Mouse (Mus musculus) urinary bladder, postnatal 25 days (tissue): ENCODE measurements around the gene Dedd2.
"Not testable (repeated sequence)": the region's sequence is repeated elsewhere in the genome, so short reads cannot be mapped to it uniquely, and the experiment has no call there.

Experiments
- DNase-seq: peaks from one replicate; pipeline ENCODE4 v3.0.0; 2022; ENCODE audit warnings: low spot score

Dedd2 gene

GRCm38 (mm10) chr7:25220457-25221101 lies at the start of gene Dedd2:
Gene Dedd2 (minus strand): TSS chr7:25220615.
- DNase-seq, result no peak

- peak; percentile 19 for DNase-seq
These were observed 49.3 kb upstream of the Dedd2 start for GRCm38 (mm10) chr7:25269545-25270271.

GRCm38 (mm10) chr7:25269029-25269428 lies 48.6 kb upstream of the Dedd2 start:
- peak; percentile 23 for DNase-seq

DNA sequence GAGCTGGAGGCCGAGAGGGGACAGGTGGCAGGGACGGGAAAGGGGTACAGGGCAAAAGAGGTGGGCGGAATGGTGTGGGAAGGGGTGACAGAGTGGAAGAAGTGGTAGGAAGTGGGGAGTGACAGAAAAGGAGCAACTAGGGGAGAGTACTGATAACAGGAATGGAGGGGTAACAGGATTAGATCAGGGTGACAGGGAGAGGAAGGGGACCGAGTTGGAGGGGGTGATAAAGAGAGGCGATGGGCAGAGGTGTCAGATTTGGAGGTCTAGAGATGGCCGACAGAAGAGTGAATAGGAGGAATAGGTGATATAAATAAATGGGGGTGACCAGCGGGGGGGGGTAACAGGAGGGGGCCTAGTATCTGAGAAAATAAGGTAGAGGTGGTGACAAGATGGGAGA lies 48.2 kb upstream of the Dedd2 start:
- DNase-seq, result no peak

- DNase-seq, result peak; percentile 93
These were observed 47.5 kb upstream of the Dedd2 start for GRCm38 (mm10) chr7:25267751-25268463.

- peak; percentile 93 for DNase-seq
These were observed 46.9 kb upstream of the Dedd2 start, which contains the start of gene Cic for GRCm38 (mm10) chr7:25267301-25267750. Gene Cic (plus strand): TSS chr7:25267704.

GRCm38 (mm10) chr7:25266180-25266962 lies 46.0 kb upstream of the Dedd2 start:
- no peak for DNase-seq

- DNase-seq, result not testable (repeated sequence)
These were observed 45.3 kb upstream of the Dedd2 start for GRCm38 (mm10) chr7:25265743-25266142.

GRCm38 (mm10) chr7:25263968-25264870 lies 43.8 kb upstream of the Dedd2 start:
- no peak for DNase-seq

DNA sequence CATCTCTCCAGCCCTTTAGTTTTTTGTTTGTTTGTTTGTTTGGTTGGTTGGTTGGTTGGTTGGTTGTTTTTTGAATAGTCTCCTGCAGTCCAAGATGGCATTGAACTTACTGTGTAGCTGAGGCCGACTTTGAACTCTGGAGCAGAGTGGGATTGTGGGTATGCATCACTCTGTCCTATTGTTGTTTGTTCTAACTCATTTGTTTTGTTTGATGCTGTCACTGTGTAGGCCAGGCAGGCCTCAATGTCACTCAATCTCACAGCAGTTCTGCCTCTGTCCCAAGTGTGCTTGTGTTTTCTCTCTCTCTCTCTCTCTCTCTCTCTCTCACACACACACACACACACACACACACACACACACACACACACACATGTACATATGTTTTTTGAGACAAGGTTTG lies 41.5 kb upstream of the Dedd2 start:
- no peak for DNase-seq

GRCm38 (mm10) chr7:25251822-25252221 lies 31.4 kb upstream of the Dedd2 start:
- no peak for DNase-seq

- peak; percentile 59 for DNase-seq
These were observed 30.8 kb upstream of the Dedd2 start for GRCm38 (mm10) chr7:25251071-25251791.

DNA sequence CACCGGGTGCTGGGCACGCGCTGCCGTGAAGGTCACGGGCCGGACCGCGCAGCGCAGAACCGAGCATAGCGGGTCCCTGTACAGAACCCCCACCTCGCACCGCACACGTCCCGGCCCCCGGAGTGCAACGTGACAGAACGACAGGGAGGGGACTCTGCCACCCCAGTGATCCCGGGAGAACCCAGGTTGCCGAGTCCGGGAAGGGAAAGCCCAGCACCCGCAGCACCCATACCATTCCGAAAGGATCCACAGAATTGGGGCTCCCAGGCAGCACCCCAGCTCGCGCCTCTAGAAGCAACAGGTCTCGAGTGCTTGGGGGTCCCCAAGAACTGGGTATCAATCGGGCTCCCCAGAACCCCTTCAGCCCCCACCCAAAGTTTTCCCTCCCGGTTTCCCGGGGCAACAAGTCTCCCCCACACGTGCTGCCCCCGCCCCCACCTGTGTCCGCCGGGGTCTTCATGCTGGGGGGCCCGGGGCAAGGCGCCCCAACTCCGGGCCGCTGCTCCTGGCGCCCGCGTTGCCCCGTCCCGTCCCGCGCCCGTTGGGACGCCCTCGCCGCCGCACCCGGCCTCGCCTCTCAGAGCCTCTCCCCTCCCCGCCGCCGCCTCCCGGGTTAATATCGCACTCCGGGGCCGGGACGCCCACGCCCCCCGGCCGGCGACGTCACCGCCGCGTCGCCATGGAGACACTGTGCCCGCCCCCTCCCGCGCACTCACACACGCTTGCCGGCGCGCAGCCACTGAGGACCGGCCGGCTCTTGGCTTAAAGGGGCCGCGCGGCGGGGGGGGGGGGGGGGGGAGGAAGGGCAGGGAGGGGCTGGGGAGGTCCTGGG lies 29.9 kb upstream of the Dedd2 start, which contains the start of gene Erf:
TSS of gene Erf (minus strand) at position 621 of the 832 bp plus-strand sequence.
- DNase-seq, result peak; percentile 98

DNA sequence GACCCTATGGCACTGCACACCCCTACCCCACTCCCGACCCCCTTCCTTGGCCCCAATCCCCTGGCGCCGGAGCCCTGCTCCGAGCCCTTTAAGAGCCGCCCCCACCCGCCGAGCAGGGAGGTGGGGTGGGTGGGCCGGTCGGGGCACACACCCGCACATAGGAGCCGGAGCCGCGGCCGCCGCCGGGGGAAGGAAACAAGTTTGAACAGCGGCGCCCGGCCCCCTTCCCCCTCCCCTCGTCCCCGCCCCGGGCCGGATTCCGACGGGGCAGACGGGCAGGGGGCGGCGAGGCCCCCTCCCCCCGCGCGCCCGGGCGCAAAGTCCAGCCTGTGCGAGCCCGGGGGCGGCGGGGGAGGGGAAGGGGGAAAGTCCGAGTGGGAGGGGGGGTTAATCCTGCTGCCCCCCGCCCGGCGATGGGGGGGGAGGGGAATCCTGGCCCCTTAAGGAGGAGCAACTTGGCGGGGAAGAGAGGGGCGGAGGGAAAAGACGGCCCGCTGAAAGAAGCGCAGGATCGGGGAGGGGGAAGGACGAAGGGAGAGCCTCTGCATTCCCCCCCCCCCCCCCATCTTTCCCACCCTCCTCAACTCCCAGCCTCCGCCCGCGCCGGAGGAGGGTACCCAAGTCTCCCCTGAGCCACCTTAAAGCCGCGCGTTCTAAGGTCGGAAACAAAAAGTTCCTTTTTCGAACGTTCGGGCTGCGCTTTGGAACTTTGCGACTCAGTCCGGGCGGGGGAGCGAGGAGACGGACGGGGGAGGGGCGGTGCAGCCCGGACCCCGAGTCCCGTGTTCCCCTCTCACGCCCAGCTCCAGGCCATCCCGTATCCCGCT lies 29.1 kb upstream of the Dedd2 start:
- peak; percentile 69 for DNase-seq

DNA sequence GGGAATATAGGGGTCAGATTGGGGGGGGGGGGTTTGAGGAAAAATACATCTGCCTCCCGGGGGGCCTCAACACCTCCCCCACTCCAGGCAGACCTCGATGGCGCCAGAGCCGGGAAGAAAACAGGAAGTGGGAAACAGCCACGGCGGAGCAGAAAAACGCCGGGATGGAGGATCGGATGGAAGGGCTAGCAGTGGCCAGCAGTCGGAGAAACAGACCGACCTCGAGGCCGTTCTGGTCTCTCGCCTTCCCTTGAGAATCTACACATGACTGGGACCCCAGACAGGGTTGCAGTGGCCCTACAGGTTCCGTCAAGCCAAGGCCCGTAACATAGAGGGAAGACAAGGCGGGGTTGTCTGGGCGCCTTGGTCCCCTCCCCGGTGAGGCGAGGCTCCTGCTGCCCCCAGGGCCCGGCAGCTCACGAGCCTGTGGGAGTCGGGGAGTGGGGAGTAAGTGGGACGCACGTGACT lies 28.5 kb upstream of the Dedd2 start:
- no peak for DNase-seq

DNA sequence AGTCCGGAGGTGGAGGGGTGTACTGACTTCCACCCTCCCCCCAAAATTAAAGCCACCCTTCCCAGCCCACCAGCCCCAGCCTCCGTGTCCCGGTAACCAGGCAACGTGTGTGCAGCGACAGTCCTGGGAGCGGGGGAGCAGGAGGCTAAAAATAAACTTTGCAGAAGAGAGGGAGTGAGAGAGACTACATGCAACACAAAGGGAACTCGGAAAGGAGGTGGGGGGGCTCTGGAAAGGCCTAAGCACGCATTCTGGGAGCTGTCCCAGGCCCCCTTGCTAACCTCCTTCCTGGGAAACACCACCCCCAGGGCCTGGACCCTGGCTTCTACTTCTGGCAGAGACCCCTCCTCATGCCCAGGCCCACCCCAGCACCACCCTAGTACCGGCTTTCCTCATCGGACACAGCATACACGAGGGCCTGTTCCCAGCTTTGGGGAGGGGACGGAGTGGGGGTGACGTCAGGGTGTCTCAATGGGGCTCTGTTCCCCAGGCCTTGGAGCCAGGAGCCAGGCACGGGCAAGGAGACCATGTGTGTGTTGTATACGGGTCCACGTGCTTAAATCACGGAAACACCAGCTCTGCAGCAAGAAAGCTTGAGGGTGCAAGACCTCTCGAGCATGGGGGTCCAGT lies 27.7 kb upstream of the Dedd2 start:
- no peak for DNase-seq

GRCm38 (mm10) chr7:25247498-25247897 lies 27.1 kb upstream of the Dedd2 start:
- DNase-seq, result no peak

GRCm38 (mm10) chr7:25246759-25247137 lies 26.3 kb upstream of the Dedd2 start:
- no peak for DNase-seq
